ENCODE assay signal across 7 mouse cellular contexts in genomic region chr12:99284419-99285069, GRCm38 (mm10).
DNase-seq lines count a peak whose midpoint lies in the region; ATAC-seq and TF ChIP-seq lines count a peak whose summit lies in the region.

No protein-coding gene starts in this region.

- 61% methylated on average over 8 of the region's 8 CpGs for WGBS in kidney, postnatal 0 days
- WGBS in neural tube, embryonic 13.5 days = 73% methylated on average over 8 of the region's 8 CpGs

- TF ChIP-seq CTCF in kidney, postnatal 0 days (IDR thresholded peaks at IDR 0.05; ENCODE audit: low read depth) = no peak
- TF ChIP-seq CTCF in cortical plate, adult 2 months (IDR thresholded peaks at IDR 0.05; ENCODE audit: extremely low read depth, insufficient read depth, low read length) = no peak

- no peak for ATAC-seq in kidney, postnatal 0 days (replicated peaks; ENCODE audit: low FRiP score, low read depth)
- no peak for ATAC-seq in neural tube, embryonic 13.5 days (ENCODE audit: low read depth)

- no peak overlapping the region for H3K9ac ChIP-seq in kidney, postnatal 0 days (ENCODE audit: low read depth, low read length)
- no peak overlapping the region for H3K9ac ChIP-seq in neural tube, embryonic 13.5 days

- H3K27ac ChIP-seq in kidney, postnatal 0 days = no peak overlapping the region
- peak overlapping the region; percentile 48; the same call in 1 of the 2 replicates for H3K27ac ChIP-seq in cortical plate, adult 2 months (ENCODE audit: insufficient read depth, low read length)
- H3K27ac ChIP-seq in neural tube, embryonic 13.5 days (replicated peaks) = peak overlapping the region; percentile 71

- no peak for TF ChIP-seq POLR2A in cortical plate, adult 2 months (IDR thresholded peaks at IDR 0.05; ENCODE audit: extremely low read depth, insufficient read depth, low read length)

- no peaks in the 10 kb centered on the region for H3K27me3 ChIP-seq in kidney, postnatal 0 days (ENCODE audit: insufficient read depth, low read length)
- H3K27me3 ChIP-seq in neural tube, embryonic 13.5 days = no peaks in the 10 kb centered on the region

- no peaks in the 10 kb centered on the region for H3K9me3 ChIP-seq in kidney, postnatal 0 days (replicated peaks; ENCODE audit: low read length)
- H3K9me3 ChIP-seq in neural tube, embryonic 13.5 days = no peaks in the 10 kb centered on the region

- DNase-seq in kidney, postnatal 0 days (ENCODE audit: low spot score) = peak; percentile 36
- DNase-seq in kidney, adult 8-10 months = no peak
- DNase-seq in forelimb bud, embryonic 11.5 days (ENCODE audit: low read depth, low spot score) = peak; percentile 25
- DNase-seq in right cerebral cortex, adult 18-20 months = no peak
- DNase-seq in kidney, postnatal 4 days = no peak

- no peak overlapping the region for H3K4me2 ChIP-seq in kidney, postnatal 0 days (ENCODE audit: low read length)
- no peak overlapping the region for H3K4me2 ChIP-seq in neural tube, embryonic 13.5 days

- H3K4me3 ChIP-seq in kidney, postnatal 0 days (replicated peaks; ENCODE audit: low read depth, low read length) = no peak overlapping the region
- H3K4me3 ChIP-seq in cortical plate, adult 2 months (ENCODE audit: insufficient read depth, low read length) = no peak overlapping the region
- H3K4me3 ChIP-seq in neural tube, embryonic 13.5 days = no peak overlapping the region

- H3K4me1 ChIP-seq in kidney, postnatal 0 days (replicated peaks; ENCODE audit: insufficient read depth, low read length) = peaks cover 10% of the 10 kb centered on the region
- peaks cover 6% of the 10 kb centered on the region for H3K4me1 ChIP-seq in cortical plate, adult 2 months (ENCODE audit: control insufficient read depth, insufficient read depth, low read length)
- H3K4me1 ChIP-seq in neural tube, embryonic 13.5 days (replicated peaks) = peaks cover 72% of the 10 kb centered on the region

- H3K36me3 ChIP-seq in kidney, postnatal 0 days (ENCODE audit: insufficient read depth, low read length) = no peaks in the 10 kb centered on the region
- H3K36me3 ChIP-seq in neural tube, embryonic 13.5 days = no peaks in the 10 kb centered on the region

Comparison
In these comparisons a context has a peak if more than half of its experiments do, and no peak if none do; other contexts are left out.
1. DNase-seq: peak in kidney, postnatal 0 days (single experiment) and forelimb bud, embryonic 11.5 days (single experiment); none in kidney, adult 8-10 months (0 of 2), right cerebral cortex, adult 18-20 months (single experiment) and kidney, postnatal 4 days (0 of 2).